Mouse (Mus musculus): ENCODE measurements around the gene Brms1. TPM values are rescaled to one million over a fixed set of nuclear protein-coding genes. Genes with fewer than 3 reads are reported as not detected.
A peak's percentile ranks its signal among the peaks of the same experiment; 100 is the strongest.
"Not testable (repeated sequence)": the region's sequence is repeated elsewhere in the genome, so short reads cannot be mapped to it uniquely, and the experiment has no call there.

The Brms1 gene
- total RNA-seq, 2 experiments from 2014 or later = 6.6 to 8.8 TPM

- no peak for DNase-seq (ENCODE audit: extremely low spot score in 1 of 2, low spot score in 2 of 2)
- intact Hi-C loops (cut with DNase I) = no loop called here
These were observed 40.9 kb downstream of the Brms1 start for GRCm38 (mm10) chr19:5082005-5082404.

GRCm38 (mm10) chr19:5082596-5082995, 41.4 kb downstream of the Brms1 start:
- peak in 1 of 2 experiments; percentile 47 for DNase-seq (ENCODE audit: extremely low spot score in 1 of 2, low spot score in 2 of 2)
- intact Hi-C loops (cut with DNase I) = no loop called here

- DNase-seq (ENCODE audit: extremely low spot score in 1 of 2, low spot score in 2 of 2) = no peak
- intact Hi-C loops (cut with DNase I) = no loop called here
These were observed 43.0 kb downstream of the Brms1 start for GRCm38 (mm10) chr19:5083961-5084833.

GRCm38 (mm10) chr19:5084834-5085144, 43.6 kb downstream of the Brms1 start:
- peak in 1 of 2 experiments; percentile 54 for DNase-seq (ENCODE audit: extremely low spot score in 1 of 2, low spot score in 2 of 2)
- intact Hi-C loops (cut with DNase I) = no loop called here

GRCm38 (mm10) chr19:5085145-5085863, 44.1 kb downstream of the Brms1 start, which contains the start of gene Tmem151a:
Tmem151a (minus strand) TSS chr19:5085531.
- intact Hi-C loops (cut with DNase I) = no loop called here
- DNase-seq (ENCODE audit: extremely low spot score in 1 of 2, low spot score in 2 of 2) = peak in 1 of 2 experiments; percentile 64

- DNase-seq (ENCODE audit: extremely low spot score in 1 of 2, low spot score in 2 of 2); intact Hi-C loops (cut with DNase I): not testable (repeated sequence)
These were observed 45.4 kb downstream of the Brms1 start for GRCm38 (mm10) chr19:5086533-5086932.

GRCm38 (mm10) chr19:5087884-5088728, 47.0 kb downstream of the Brms1 start, which contains the start of gene Yif1a:
Yif1a (plus strand) TSS chr19:5088538.
- peak; percentile 94 to 98 for DNase-seq (ENCODE audit: extremely low spot score in 1 of 2, low spot score in 2 of 2)
- intact Hi-C loops (cut with DNase I) = no loop called here

- intact Hi-C loops (cut with DNase I) = no loop called here
- peak in 1 of 2 experiments; percentile 29 for DNase-seq (ENCODE audit: extremely low spot score in 1 of 2, low spot score in 2 of 2)
These were observed 48.2 kb downstream of the Brms1 start for GRCm38 (mm10) chr19:5089324-5089723.

GRCm38 (mm10) chr19:5092083-5092482, 50.9 kb downstream of the Brms1 start:
- intact Hi-C loops (cut with DNase I) = loop anchor here (5.0 kb wide), 1 partner anchor 50 kb away; no protein-coding TSS in a partner anchor
- DNase-seq (ENCODE audit: extremely low spot score in 1 of 2, low spot score in 2 of 2) = peak in 1 of 2 experiments; percentile 49

GRCm38 (mm10) chr19:5093481-5094242, 52.5 kb downstream of the Brms1 start:
- peak in 1 of 2 experiments; percentile 44 for DNase-seq (ENCODE audit: extremely low spot score in 1 of 2, low spot score in 2 of 2)
- intact Hi-C loops (cut with DNase I) = loop anchor here (2.0 to 5.0 kb wide), 2 partner anchors 49 to 57 kb away; no protein-coding TSS in a partner anchor

GRCm38 (mm10) chr19:5094243-5094632, 53.1 kb downstream of the Brms1 start:
- intact Hi-C loops (cut with DNase I) = loop anchor here (2.0 to 5.0 kb wide), 2 partner anchors 48 to 57 kb away; no protein-coding TSS in a partner anchor
- DNase-seq (ENCODE audit: extremely low spot score in 1 of 2, low spot score in 2 of 2) = peak; percentile 96 to 97

- DNase-seq (ENCODE audit: extremely low spot score in 1 of 2, low spot score in 2 of 2) = peak in 1 of 2 experiments; percentile 35
- intact Hi-C loops (cut with DNase I) = loop anchor here (2.0 to 5.0 kb wide), 2 partner anchors 47 to 56 kb away; no protein-coding TSS in a partner anchor
These were observed 53.7 kb downstream of the Brms1 start for GRCm38 (mm10) chr19:5094746-5095417.

GRCm38 (mm10) chr19:5095887-5096474, 54.8 kb downstream of the Brms1 start:
- intact Hi-C loops (cut with DNase I) = loop anchor here (2.0 kb wide), 1 partner anchor 55 kb away; no protein-coding TSS in a partner anchor

GRCm38 (mm10) chr19:5097521-5098362, 56.6 kb downstream of the Brms1 start:
- intact Hi-C loops (cut with DNase I) = no loop called here
- peak in 1 of 2 experiments; percentile 39 for DNase-seq (ENCODE audit: extremely low spot score in 1 of 2, low spot score in 2 of 2)

More at GRCm38 (mm10) chr19:5095887-5096474, 54.8 kb downstream of the Brms1 start:
- DNase-seq (ENCODE audit: extremely low spot score in 1 of 2, low spot score in 2 of 2) = peak in 1 of 2 experiments; percentile 64

- intact Hi-C loops (cut with DNase I) = no loop called here
- peak in 1 of 2 experiments; percentile 86 for DNase-seq (ENCODE audit: extremely low spot score in 1 of 2, low spot score in 2 of 2)
These were observed 57.4 kb downstream of the Brms1 start, which contains the start of gene Cnih2 for GRCm38 (mm10) chr19:5098363-5099143. Cnih2 (minus strand) TSS chr19:5098521.
